Mouse (Mus musculus): Measurements from ENCODE around the gene Plp1. TPM values are rescaled to one million over a fixed set of nuclear protein-coding genes. Genes with fewer than 3 reads are reported as not detected.

Plp1 gene
- total RNA-seq, 2 experiments from 2014 or later: 435 to 470 TPM

DNA sequence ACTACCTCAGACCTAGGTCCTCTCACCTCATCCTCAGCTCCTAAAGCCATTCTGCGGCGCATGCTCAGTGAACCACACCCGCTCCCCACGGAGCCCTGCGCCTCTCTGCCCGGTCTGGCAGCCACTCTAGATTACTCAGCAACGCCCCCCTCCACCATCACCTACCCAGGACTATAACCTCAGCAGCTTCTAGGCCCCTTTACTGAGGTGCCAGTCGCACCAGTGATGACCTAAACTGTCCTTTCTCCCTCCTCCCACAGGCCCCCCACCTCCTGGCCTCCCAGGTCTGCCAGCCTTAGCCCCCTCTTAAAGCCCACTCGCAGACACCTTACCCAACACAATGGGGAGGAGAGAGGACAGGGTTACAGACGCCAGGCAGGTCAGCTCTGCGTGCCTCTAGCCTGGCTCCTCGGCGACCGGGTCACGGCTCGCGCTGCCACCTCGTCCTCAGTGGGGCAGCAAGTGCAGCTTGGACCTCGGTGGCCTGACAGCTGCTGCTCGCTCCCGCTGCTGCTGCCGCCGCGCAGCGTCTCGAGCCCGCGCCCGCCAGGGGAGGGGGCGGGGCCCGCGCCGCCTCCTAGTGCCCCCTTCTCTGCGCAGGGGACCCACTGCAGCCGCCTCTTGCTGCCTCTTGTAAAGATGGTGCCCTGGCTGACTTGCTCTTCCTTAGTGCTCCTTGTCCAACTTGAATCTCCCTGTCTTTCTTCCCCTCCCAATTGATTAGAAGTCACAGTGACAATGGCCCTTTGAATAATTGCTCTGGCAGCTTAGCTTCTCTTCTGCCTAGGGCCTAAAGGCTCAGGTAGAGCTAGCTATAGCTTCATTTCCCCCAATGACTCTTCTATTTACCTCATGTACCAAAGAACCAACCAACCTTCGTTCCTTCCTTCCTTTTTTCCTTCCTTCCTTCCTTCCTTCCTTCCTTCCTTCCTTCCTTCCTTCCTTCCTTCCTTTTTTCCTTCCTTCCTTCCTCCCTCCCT, 45.9 kb downstream of the Plp1 start, which contains the start of gene Rab9b:
TSS of gene Rab9b (minus strand) at position 695 of the 980 bp plus-strand sequence.
- Histone ChIP-seq H3K27ac (peak within 1 kb of the TSS; percentile 77), H3K4me3 (peak within 1 kb of the TSS; percentile 44)
- intact Hi-C loops (cut with DNase I): no loop called here
- TF ChIP-seq CTCF (IDR thresholded peaks at IDR 0.05): no peak
- peak; percentile 49 to 54 for DNase-seq (ENCODE audit: extremely low spot score in 1 of 2, low spot score in 2 of 2)

Other genes starting within 250 kb of the Plp1 start
- gene Tceal3, start 231.8 kb upstream of the Plp1 start, total RNA-seq (2021): 100 to 1,000 TPM; 172 to 177 TPM
- 10 to 100 TPM; 14.1 to 16.6 TPM for gene Tceal1, start 114.7 kb upstream of the Plp1 start, total RNA-seq (2021)
- gene Morf4l2, start 79.0 kb upstream of the Plp1 start, total RNA-seq (2021): 100 to 1,000 TPM; 325 to 327 TPM
- gene Glra4, start 42.5 kb upstream of the Plp1 start, total RNA-seq (2021): under 1 TPM in 1 of 2 experiments, not detected in 1; 0.89 TPM
- 10 to 100 TPM; 13.8 to 16.0 TPM for gene Rab9b, start 46.1 kb downstream of the Plp1 start, total RNA-seq (2021)
- gene H2bfm, start 104.7 kb downstream of the Plp1 start, total RNA-seq (2021): not detected
- 10 to 100 TPM in 1 of 2 experiments, 1 to 10 TPM in 1; 7.5 to 19.7 TPM for gene Tmsb15b2, start 152.8 kb downstream of the Plp1 start, total RNA-seq (2021)
- gene Tmsb15l, start 154.2 kb downstream of the Plp1 start, total RNA-seq (2021): 1 to 10 TPM; 3.6 to 3.8 TPM
- gene Tmsb15b1, start 154.2 kb downstream of the Plp1 start, total RNA-seq (2021): 1 to 10 TPM; 2.8 to 7.7 TPM
- gene Zcchc18, start 170.5 kb downstream of the Plp1 start, total RNA-seq (2021): 100 to 1,000 TPM; 258 to 272 TPM
- gene Slc25a53, start 215.6 kb downstream of the Plp1 start, total RNA-seq (2021): 10 to 100 TPM; 26.5 to 34.7 TPM
- gene Fam199x, start 226.9 kb downstream of the Plp1 start, total RNA-seq (2021): 10 to 100 TPM in 1 of 2 experiments, 1 to 10 TPM in 1; 8.8 to 10.6 TPM